Mouse (Mus musculus) frontal cortex, postnatal 14 days (tissue): ENCODE measurements at regions not wholly inside any gene's neighbourhood (a gene's known extent, or its start where the extent isn't known, plus 50 kb on each side); places are given as distances from the start of the nearest gene placed in this dataset.

Source experiments
- DNase-seq, 2 experiments: peaks; one replicate each; pipeline ENCODE4 v3.0.0; 2022; ENCODE audit warnings: low spot score in 2 of 2

GRCm38 (mm10) chr12:112376236-112376635, 113.0 kb upstream of the A530016L24Rik start:
- no peak for DNase-seq

- DNase-seq: no peak
Observed at GRCm38 (mm10) chr12:112376701-112377100, 112.5 kb upstream of the A530016L24Rik start.

- no peak for DNase-seq
Observed at GRCm38 (mm10) chr12:112378482-112379243, 110.6 kb upstream of the A530016L24Rik start.

GRCm38 (mm10) chr12:112387836-112388235, 101.4 kb upstream of the A530016L24Rik start:
- DNase-seq: no peak

- DNase-seq: no peak
Observed at GRCm38 (mm10) chr12:112395909-112396308, 93.3 kb upstream of the A530016L24Rik start.

- DNase-seq: no peak
Observed at GRCm38 (mm10) chr12:112403688-112404240, 85.5 kb upstream of the A530016L24Rik start.

GRCm38 (mm10) chr12:112404338-112404737, 84.9 kb upstream of the A530016L24Rik start:
- no peak for DNase-seq

GRCm38 (mm10) chr12:112405781-112406213, 83.5 kb upstream of the A530016L24Rik start:
- no peak for DNase-seq

- no peak for DNase-seq
Observed at GRCm38 (mm10) chr12:112411612-112412350, 77.5 kb upstream of the A530016L24Rik start.

GRCm38 (mm10) chr12:112412351-112412697, 76.9 kb upstream of the A530016L24Rik start:
- DNase-seq: no peak

- DNase-seq: no peak
Observed at GRCm38 (mm10) chr12:112415926-112416473, 73.2 kb upstream of the A530016L24Rik start.

GRCm38 (mm10) chr12:112416537-112416936, 72.7 kb upstream of the A530016L24Rik start:
- no peak for DNase-seq

- no peak for DNase-seq
Observed at GRCm38 (mm10) chr12:112418636-112419035, 70.6 kb upstream of the A530016L24Rik start.

- DNase-seq: no peak
Observed at GRCm38 (mm10) chr12:112422177-112422576, 67.1 kb upstream of the A530016L24Rik start.

GRCm38 (mm10) chr12:112424150-112424549, 65.1 kb upstream of the A530016L24Rik start:
- no peak for DNase-seq

GRCm38 (mm10) chr12:112426681-112427080, 62.6 kb upstream of the A530016L24Rik start:
- no peak for DNase-seq

GRCm38 (mm10) chr12:112430104-112430846, 59.0 kb upstream of the A530016L24Rik start:
- DNase-seq: no peak

GRCm38 (mm10) chr12:112433315-112433714, 55.9 kb upstream of the A530016L24Rik start:
- no peak for DNase-seq

GRCm38 (mm10) chr12:112434673-112435294, 54.5 kb upstream of the A530016L24Rik start:
- DNase-seq: no peak

- DNase-seq: no peak
Observed at GRCm38 (mm10) chr12:112435295-112436110, 53.7 kb upstream of the A530016L24Rik start.
